In genomic region chr6:128398996-128399395, GRCm38 (mm10) we compare ENCODE assay signal across 8 mouse cellular contexts. TPM values are rescaled to one million over a fixed set of nuclear protein-coding genes. Genes with fewer than 3 reads are reported as not detected.
DNase-seq lines count a peak whose midpoint lies in the region; ATAC-seq lines count a peak whose summit lies in the region.

TSS of gene Nrip2 (plus strand) at chr6:128399296.

- peak within 1 kb of the TSS; percentile 51 for H3K9ac ChIP-seq in kidney, embryonic 16.5 days (replicated peaks; ENCODE audit: low read length)
- H3K9ac ChIP-seq in embryonic facial prominence, embryonic 11.5 days (replicated peaks; ENCODE audit: low read length): 0 out of 2 replicates have a peak within 1 kb of the TSS, but pooled peaks have one; percentile 5
- no peak within 1 kb of the TSS for H3K9ac ChIP-seq in hindbrain, embryonic 11.5 days (ENCODE audit: low read depth, low read length)
- no peak within 1 kb of the TSS for H3K9ac ChIP-seq in midbrain, embryonic 12.5 days (replicated peaks)

- DNase-seq in kidney, postnatal 36 days: no peak
- DNase-seq in embryonic facial prominence, embryonic 11.5 days (ENCODE audit: low spot score): no peak
- no peak for DNase-seq in hindbrain, embryonic 11.5 days (ENCODE audit: low spot score)
- DNase-seq in urinary bladder, adult 18-20 months (ENCODE audit: low spot score in 2 of 2): no peak
- DNase-seq in testis, postnatal 10 days (ENCODE audit: low spot score): no peak
- DNase-seq in ovary, postnatal 36 days (ENCODE audit: low spot score): no peak

- no peaks in the 10 kb centered on the region for H3K36me3 ChIP-seq in kidney, embryonic 16.5 days (ENCODE audit: insufficient read depth, low read length)
- H3K36me3 ChIP-seq in embryonic facial prominence, embryonic 11.5 days (replicated peaks; ENCODE audit: control insufficient read depth, insufficient read depth, low read depth, low read length): no peaks in the 10 kb centered on the region
- H3K36me3 ChIP-seq in hindbrain, embryonic 11.5 days (ENCODE audit: control insufficient read depth, insufficient read depth, low read length): no peaks in the 10 kb centered on the region
- no peaks in the 10 kb centered on the region for H3K36me3 ChIP-seq in midbrain, embryonic 12.5 days

- ATAC-seq in kidney, embryonic 16.5 days (ENCODE audit: low FRiP score, low TSS enrichment): no peak
- ATAC-seq in embryonic facial prominence, embryonic 11.5 days (replicated peaks; ENCODE audit: insufficient number of reproducible peaks, low FRiP score, low TSS enrichment, low read depth): no peak
- ATAC-seq in hindbrain, embryonic 11.5 days (ENCODE audit: low FRiP score): no peak
- no peak for ATAC-seq in midbrain, embryonic 12.5 days (ENCODE audit: low FRiP score, low read depth)

- H3K9me3 ChIP-seq in kidney, embryonic 16.5 days (ENCODE audit: low read length): no peaks in the 10 kb centered on the region
- no peaks in the 10 kb centered on the region for H3K9me3 ChIP-seq in embryonic facial prominence, embryonic 11.5 days (replicated peaks; ENCODE audit: control insufficient read depth, low read length)
- no peaks in the 10 kb centered on the region for H3K9me3 ChIP-seq in hindbrain, embryonic 11.5 days (ENCODE audit: control insufficient read depth, low read length)
- no peaks in the 10 kb centered on the region for H3K9me3 ChIP-seq in midbrain, embryonic 12.5 days

- H3K4me2 ChIP-seq in kidney, embryonic 16.5 days (replicated peaks; ENCODE audit: low read depth, low read length): peak within 1 kb of the TSS; percentile 54
- H3K4me2 ChIP-seq in embryonic facial prominence, embryonic 11.5 days (ENCODE audit: low read depth, low read length): no peak within 1 kb of the TSS
- H3K4me2 ChIP-seq in hindbrain, embryonic 11.5 days (replicated peaks; ENCODE audit: low read depth, low read length): peak within 1 kb of the TSS; percentile 12; the same call in 1 of the 2 replicates
- H3K4me2 ChIP-seq in midbrain, embryonic 12.5 days (replicated peaks): peak within 1 kb of the TSS; percentile 28

- H3K27me3 ChIP-seq in kidney, embryonic 16.5 days (ENCODE audit: insufficient read depth, low read length): no peaks in the 10 kb centered on the region
- no peaks in the 10 kb centered on the region for H3K27me3 ChIP-seq in embryonic facial prominence, embryonic 11.5 days (ENCODE audit: control insufficient read depth, insufficient read depth, low read length)
- H3K27me3 ChIP-seq in hindbrain, embryonic 11.5 days (ENCODE audit: control insufficient read depth, insufficient read depth, low read length): no peaks in the 10 kb centered on the region
- H3K27me3 ChIP-seq in midbrain, embryonic 12.5 days: no peaks in the 10 kb centered on the region

- WGBS in kidney, embryonic 16.5 days: 59% methylated on average over 3 of the region's 3 CpGs
- WGBS in embryonic facial prominence, embryonic 11.5 days: 72% methylated on average over 3 of the region's 3 CpGs
- WGBS in hindbrain, embryonic 11.5 days: 83% methylated on average over 3 of the region's 3 CpGs
- WGBS in midbrain, embryonic 12.5 days: 67% methylated on average over 3 of the region's 3 CpGs

- peak within 1 kb of the TSS; percentile 32 for H3K4me3 ChIP-seq in kidney, embryonic 16.5 days (ENCODE audit: low read length)
- no peak within 1 kb of the TSS for H3K4me3 ChIP-seq in embryonic facial prominence, embryonic 11.5 days (ENCODE audit: low read depth, low read length)
- no peak within 1 kb of the TSS for H3K4me3 ChIP-seq in hindbrain, embryonic 11.5 days (ENCODE audit: low read depth, low read length)
- H3K4me3 ChIP-seq in midbrain, embryonic 12.5 days: peak within 1 kb of the TSS; percentile 3; the same call in 1 of the 2 replicates

- peaks cover 24% of the 10 kb centered on the region for H3K4me1 ChIP-seq in kidney, embryonic 16.5 days (ENCODE audit: insufficient read depth, low read length)
- H3K4me1 ChIP-seq in embryonic facial prominence, embryonic 11.5 days (ENCODE audit: control insufficient read depth, insufficient read depth, low read length): no peaks in the 10 kb centered on the region
- H3K4me1 ChIP-seq in hindbrain, embryonic 11.5 days (replicated peaks; ENCODE audit: control insufficient read depth, insufficient read depth, low read length): no peaks in the 10 kb centered on the region
- H3K4me1 ChIP-seq in midbrain, embryonic 12.5 days: peaks cover 9% of the 10 kb centered on the region

- H3K27ac ChIP-seq in kidney, embryonic 16.5 days (ENCODE audit: low read length): peak within 1 kb of the TSS; percentile 77
- no peak within 1 kb of the TSS for H3K27ac ChIP-seq in embryonic facial prominence, embryonic 11.5 days (replicated peaks; ENCODE audit: low read depth, low read length)
- no peak within 1 kb of the TSS for H3K27ac ChIP-seq in hindbrain, embryonic 11.5 days (ENCODE audit: low read depth, low read length)
- H3K27ac ChIP-seq in midbrain, embryonic 12.5 days (replicated peaks): peak within 1 kb of the TSS; percentile 49

RNA-seq across cellular contexts. Expression of gene Nrip2, which starts in this region (rescaled TPM):
- 24.7 and 26.3 TPM in 2 replicates for polyA plus RNA-seq in kidney, embryonic 16.5 days (2015; fragmentation: Nextera tagmentation; extraction: Ambion mirVana)
- polyA plus RNA-seq in embryonic facial prominence, embryonic 11.5 days (2014; fragmentation: Nextera tagmentation; extraction: Ambion mirVana): 1.6 and 2.0 TPM in 2 replicates
- polyA plus RNA-seq in hindbrain, embryonic 11.5 days (2014; fragmentation: Nextera tagmentation; extraction: Ambion mirVana): 2.4 and 3.1 TPM in 2 replicates
- 4.1 and 5.4 TPM in 2 replicates for polyA plus RNA-seq in midbrain, embryonic 12.5 days (2016; fragmentation: Nextera tagmentation; extraction: Ambion mirVana)

Comparison
In these comparisons a context has a peak if more than half of its experiments do, and no peak if none do; other contexts are left out.
1. H3K27ac ChIP-seq: peak in kidney, embryonic 16.5 days (single experiment) and midbrain, embryonic 12.5 days (single experiment); none in embryonic facial prominence, embryonic 11.5 days (single experiment) and hindbrain, embryonic 11.5 days (single experiment).
2. H3K4me3 ChIP-seq: peak in kidney, embryonic 16.5 days (single experiment) and midbrain, embryonic 12.5 days (single experiment); none in embryonic facial prominence, embryonic 11.5 days (single experiment) and hindbrain, embryonic 11.5 days (single experiment).
3. H3K9ac ChIP-seq: peak in kidney, embryonic 16.5 days (single experiment) and embryonic facial prominence, embryonic 11.5 days (single experiment); none in hindbrain, embryonic 11.5 days (single experiment) and midbrain, embryonic 12.5 days (single experiment).